Mouse (Mus musculus): ENCODE measurements around the gene Leng8.

GRCm38 (mm10) chr7:4147836-4148235 lies 11.0 kb downstream of the Leng8 start:
- TF ChIP-seq CTCF (IDR thresholded peaks at IDR 0.05; ENCODE audit: borderline replicate concordance, insufficient read depth, low read length) (no peak), POLR2A (IDR thresholded peaks at IDR 0.05; ENCODE audit: low read depth, low read length) (no peak)
